Mouse (Mus musculus): Measurements from ENCODE around the gene Stap2.
A peak's percentile ranks its signal among the peaks of the same experiment; 100 is the strongest.

Gene Stap2

DNA sequence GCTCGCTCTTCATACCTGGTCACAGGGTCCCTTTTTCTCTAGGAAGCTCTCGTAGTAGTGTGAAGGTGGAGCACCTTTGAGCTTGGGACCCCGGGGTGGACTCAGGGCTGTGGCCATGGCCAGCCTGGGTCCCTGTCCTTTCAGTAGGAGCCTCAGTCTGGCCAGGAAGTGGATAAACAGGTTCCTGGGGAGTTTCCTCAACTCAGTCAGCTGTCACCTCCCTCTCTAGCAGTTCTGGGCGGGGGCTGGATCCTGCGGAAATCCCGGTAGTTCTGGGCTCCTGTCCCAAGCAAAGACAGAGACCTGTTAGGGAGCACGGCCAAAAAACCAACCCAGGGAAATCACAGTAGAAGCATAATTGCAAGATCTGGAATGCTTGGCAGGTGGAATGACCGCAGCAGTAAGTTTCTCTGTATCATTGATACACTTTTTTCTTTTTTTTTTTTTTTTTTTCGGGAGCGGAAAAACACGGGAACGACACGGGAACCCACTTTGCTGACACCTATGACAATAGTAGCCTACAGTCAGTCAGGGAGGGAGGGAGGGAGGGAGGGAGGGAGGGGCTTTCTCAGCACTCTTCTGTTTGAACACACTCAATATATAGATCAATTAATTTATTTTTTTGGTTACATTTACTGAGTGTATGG lies at the start of gene Stap2, which contains the start of gene Mpnd:
Gene Stap2, minus strand, starts transcription at position 170 of the 647 bp plus-strand sequence.
Gene Mpnd, plus strand, starts transcription at position 297 of the 647 bp plus-strand sequence.
- no peak for DNase-seq (ENCODE audit: low spot score in 2 of 2)

DNA sequence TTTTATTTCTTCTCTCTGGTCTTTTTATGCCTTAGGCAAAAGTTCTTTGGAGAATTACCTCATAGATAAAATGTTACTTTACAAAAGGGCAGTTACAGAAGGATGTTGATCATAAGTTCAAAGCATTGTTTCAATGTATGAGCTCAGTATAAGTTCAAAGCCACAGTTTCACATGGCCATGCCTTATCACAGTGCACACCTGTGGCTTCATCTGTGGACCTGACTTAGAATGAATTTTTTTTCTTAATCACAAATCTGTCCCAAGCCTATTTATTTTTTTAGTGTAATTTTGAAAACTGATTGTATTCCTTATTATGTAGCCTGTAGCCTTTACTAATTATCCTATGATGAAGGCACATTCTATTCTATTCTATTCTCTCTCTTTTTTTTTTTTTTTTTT lies 49.6 kb upstream of the Stap2 start:
- no peak for DNase-seq (ENCODE audit: low spot score in 2 of 2)

DNA sequence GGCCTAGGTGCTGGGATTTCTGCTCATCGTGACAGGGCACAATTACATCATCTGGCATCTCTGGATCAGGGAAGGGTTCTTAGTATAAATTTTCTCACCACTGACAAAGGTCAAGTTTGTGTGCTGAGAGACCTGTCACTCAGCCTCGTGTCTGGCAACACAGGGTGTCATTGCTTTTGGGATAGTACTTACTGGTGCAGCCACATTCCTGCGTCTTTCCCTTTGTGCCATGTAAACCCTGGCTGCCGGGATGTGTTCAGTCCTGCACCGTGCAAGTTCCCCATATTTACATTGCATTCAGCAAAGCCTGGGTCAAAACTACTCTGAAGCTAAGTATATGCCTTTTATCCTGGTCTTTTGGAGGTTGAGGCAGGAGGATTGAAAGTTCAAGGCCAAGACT lies 46.0 kb upstream of the Stap2 start:
- DNase-seq (ENCODE audit: low spot score in 2 of 2) = no peak

DNA sequence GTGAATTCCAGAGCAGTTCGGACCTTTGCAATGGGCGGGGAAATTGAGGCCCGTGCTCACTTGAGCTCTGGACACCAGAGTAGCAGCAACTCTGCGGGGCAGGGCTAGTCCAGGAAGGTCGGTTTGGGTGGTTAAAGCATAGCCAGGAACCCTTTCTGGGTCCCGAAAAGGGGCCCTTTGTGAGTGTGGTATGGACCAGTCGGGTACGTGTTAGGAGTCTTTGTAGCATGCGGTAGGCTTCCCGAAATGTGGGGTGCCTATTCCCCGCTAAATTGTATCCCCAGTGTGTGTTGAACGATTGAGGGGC lies 35.4 kb upstream of the Stap2 start:
- no peak for DNase-seq (ENCODE audit: low spot score in 2 of 2)

DNA sequence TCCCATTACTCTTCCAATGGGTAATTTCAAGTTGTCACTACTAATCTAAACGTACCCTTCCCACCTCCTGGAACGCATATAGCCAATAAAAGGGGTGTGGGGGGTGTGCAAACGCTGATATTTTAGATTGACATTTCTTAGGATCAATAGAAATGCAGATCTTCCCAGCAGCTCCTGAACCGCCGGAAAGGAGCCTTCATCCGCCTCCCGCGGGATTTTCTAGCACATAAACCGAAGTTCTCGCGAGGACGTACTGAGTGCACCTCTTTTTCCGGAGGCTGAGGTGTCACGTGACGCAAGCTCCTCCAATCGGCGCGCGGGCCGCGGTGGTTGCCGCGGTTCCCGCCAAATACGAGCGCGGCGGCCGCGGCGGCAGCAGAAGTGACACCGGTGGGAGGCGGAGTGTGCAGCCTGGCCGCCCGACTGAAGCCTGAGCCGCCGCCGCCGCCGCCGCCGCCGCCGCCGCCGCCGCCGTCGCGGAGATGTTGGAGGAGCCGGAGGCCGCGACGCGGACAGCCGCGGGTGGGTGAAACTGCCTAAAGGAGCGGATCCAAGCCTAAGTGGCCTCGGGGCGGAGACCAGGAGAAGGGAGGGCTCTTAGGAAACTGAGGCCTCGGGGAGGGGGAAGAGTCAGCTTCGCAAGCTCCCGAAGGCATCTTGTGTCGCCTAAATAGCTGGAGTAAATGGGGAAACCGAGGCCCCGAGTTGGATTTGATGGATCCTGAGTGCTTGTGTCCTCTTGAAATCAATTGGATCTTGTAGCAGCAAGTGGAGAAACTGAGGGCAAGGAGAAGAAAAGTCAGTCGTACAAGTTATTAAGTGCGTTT lies 34.9 kb upstream of the Stap2 start, which contains the start of gene Chaf1a:
Gene Chaf1a, plus strand, starts transcription at position 410 of the 827 bp plus-strand sequence.
- DNase-seq (ENCODE audit: low spot score in 2 of 2) = peak; percentile 97 to 98

DNA sequence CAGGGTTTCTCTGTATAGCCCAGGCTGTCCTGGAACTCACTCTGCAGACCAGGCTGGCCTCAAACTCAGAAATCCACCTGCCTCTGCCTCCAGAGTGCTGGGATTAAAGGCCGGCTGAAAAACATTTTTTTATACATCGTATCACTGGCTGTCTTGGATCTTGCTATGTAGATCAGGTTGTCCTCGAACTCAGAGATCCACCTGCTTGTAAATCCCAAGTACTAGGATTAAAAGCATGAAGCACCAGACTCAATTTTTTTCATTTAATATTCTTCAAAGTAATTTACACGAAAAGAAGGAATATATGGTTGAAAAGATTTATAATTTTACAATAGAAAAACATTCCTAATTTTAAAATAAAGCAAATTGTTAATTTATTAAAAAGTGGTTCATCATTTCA lies 34.0 kb upstream of the Stap2 start:
- DNase-seq (ENCODE audit: low spot score in 2 of 2) = no peak

DNA sequence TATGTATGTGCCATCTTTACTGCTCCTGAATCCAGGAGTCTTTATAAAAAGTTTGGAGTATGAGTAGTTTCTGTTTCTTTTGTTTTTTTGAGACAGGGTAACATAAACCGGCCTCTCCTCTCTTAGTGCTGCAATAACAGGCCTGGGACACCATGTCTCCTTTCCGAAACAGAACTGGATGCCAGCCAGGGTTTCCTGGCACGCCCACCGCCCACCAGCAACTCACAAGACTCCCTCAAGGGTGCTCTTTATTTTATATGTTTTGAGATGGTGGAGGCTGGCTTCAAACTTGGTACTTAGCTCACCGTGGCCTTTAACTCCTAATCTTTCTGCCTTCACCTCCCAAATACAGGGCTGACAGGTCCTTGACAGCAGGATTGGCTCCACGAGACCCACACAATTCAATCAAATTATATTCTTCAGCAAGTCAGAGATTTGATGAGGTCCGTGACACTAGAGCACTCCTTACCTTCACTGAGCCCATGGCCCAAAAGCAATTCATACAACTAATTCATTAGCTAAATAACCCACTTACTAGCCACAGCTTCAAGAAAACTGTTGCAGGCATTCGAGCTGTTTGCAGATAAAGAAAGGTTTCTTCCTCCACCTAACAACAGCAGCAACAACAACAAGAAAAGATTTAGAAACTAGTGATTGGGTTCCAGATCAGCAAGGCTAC lies 33.3 kb upstream of the Stap2 start:
- no peak for DNase-seq (ENCODE audit: low spot score in 2 of 2)

DNA sequence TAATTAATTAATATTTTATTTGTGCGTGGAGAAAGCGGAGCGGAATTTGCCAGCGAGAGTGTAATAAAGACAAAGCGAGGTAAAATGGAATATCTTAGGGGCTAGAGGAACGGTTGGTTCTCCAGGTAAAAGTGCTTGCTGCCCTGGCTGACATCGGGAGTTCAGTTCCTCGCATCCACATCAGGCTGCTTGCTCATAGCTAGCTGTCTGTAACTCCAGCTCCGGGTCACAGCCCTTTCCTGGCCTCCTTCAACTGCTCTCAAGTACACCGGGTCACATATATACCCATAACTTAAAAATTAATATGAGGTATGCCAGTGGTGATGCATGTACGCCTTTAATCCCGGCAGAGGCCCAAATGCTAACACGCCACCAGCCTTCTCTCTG lies 31.5 kb upstream of the Stap2 start:
- no peak for DNase-seq (ENCODE audit: low spot score in 2 of 2)

DNA sequence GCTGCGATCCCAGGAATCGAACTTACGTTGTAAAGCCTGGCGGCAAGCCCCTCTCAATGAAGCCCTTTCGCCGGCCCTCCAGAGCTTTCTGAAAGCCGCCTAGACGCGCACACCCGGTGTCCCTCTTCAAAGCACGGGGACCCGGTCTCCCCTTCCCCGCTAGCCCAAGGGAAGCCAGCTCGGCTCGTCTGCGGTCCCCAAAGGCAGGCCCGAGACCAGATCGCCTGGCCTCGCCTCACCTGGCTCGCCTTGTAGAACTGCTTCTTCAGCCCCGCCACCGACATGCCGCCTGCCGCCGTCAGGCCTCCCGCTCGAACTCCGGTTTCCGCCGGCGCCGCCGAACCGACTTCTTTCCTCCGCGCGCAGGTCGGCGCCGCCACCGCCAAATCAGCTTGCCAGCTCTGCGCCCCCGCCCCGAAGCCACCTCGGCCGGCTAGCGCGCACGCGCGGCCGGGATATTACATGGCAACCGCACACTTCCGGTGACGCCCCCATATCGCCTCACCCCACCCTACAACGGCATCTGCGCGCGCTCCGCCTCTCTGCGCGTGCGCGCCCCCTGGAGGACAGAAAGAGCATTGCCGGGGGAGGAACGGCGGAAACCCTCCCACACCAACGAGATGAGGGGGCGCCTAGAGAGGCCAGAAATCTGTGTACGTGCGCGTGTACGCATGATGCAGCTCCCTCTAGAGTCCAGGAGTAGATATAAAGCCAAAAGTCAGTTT lies 31.0 kb upstream of the Stap2 start, which contains the start of gene Sh3gl1:
Gene Sh3gl1, minus strand, starts transcription at position 460 of the 725 bp plus-strand sequence.
- DNase-seq (ENCODE audit: low spot score in 2 of 2) = peak; percentile 97 to 99

DNA sequence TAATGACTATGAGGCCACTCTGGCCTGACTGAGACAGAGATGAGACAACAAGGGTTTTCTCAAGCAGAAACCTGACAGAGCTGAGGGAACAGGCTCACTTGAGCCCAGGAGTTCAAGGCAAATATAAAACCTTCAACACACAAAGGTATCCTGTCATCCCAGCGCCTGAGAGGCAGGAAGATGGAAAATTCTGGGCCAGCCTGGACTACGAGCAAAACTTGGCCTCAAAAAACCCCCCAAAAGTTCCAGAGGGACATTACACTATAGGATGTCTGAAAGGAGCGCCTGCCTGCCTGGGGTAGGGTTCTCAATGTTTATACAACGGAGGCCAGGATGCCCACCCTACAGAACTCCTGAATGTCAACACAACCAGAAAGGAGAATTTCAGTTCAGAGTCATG lies 29.8 kb upstream of the Stap2 start:
- no peak for DNase-seq (ENCODE audit: low spot score in 2 of 2)

DNA sequence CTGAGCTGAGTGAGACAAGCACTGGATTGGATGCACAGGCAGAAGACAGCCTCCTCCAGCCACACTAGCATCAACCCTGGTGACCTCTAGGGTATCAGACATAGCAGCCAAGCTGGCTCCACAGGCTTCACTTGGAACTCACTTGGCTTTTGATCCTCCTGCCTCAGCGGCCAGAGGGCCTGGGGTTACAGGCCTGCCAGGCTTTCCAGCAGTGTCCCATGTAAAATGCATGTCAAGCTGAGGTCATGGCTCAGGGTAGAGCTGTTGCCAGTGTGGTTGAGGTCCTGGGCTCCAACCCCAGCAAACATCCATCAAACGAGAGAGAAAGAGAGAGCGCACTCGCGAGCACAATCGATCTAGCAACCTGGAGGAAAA lies 29.3 kb upstream of the Stap2 start:
- DNase-seq (ENCODE audit: low spot score in 2 of 2) = no peak

DNA sequence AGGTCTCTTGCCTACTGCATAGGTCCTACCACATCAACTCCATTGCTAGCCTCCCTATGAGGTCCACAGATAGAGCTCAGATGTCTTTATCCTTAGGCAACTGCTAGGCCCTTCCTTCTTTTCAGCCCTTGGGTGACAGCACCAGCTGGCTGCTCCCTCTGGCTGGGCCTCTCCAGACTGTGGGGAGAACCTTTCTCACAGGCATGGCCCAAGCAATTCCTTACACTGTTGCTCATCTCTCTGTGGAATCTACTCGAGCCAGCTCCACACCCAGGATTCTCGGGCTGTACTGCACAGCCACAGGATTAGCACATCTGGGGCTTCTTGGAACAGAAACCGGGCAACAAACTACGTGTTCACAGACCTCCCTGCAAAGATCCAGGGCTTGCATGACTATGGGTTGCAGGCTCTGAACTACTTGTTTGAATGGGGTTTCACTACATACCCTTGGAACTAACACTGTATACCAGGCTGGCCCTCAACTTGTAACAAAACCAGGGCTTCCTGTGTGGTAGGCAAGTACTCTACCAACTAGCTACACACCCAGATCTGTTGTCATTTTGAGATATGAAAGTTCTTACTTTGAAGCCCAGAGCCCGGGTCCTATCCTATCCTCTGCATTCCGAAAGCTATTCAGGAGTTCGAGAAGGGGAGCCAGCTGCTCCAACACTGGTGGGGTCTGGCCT lies 28.8 kb upstream of the Stap2 start:
- no peak for DNase-seq (ENCODE audit: low spot score in 2 of 2)

DNA sequence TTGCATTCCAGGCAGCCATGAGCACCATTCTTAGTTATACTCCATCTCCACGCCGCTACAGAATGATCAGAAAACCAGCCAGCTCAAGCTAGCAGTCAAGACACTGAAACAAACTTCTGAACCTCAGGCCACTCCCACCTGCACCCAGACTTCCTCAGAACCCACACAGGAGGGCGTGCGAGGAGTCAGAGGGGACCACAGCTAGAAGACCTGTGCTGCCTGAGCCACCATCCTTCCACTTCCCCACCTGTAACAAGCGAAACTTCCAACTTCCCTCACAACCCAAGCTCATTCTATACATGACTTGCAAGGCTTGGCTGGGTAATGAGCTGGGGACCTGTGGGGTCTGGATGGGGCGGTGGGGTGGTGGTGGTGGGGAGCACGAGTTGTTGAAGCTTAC lies 27.4 kb upstream of the Stap2 start:
- no peak for DNase-seq (ENCODE audit: low spot score in 2 of 2)

DNA sequence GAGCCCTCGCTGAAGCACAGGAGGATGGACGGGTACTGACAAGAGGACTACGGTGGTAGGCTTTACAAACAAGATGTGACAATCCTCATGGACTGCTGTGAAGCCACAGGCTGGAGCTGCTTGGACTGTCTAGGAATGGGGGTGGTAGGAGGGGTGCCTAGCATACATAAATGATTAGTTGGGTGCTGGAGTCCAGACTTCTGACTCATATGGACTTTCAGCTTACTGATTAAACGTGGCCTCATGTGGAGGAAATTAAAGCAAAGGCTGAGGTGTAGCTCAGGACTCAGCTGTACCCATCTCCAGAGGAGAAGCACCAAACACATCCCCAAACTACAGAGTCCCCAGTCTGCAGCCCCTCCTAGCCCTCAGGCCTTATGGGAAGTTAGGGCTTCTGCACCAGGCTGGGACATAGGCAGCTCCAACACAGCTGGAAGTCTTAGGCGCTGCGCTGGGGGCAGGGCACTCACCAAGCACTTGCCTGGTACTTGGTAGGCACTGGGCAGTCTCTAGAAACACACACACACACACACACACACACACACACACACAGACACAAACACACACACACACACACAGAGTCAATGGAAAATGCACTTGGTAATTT lies 26.8 kb upstream of the Stap2 start:
- no peak for DNase-seq (ENCODE audit: low spot score in 2 of 2)

DNA sequence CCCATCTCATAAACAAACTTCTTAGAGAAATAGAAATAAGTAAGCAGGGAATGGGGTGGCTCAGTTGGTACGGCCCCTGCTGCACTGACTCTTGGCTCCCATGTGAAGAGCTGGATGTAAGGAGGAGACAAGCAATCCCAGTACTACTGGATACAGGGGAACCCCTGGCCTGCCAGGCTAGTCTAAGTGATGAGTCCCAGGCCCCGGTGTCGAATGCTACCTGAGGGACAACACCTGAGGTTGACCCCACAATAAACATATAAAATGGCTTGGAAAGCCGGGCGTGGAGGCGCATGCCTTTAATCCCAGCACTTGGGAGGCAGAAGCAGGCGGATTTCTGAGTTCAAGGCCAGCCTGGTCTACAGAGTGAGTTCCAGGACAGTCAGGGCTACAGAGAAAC lies 26.0 kb upstream of the Stap2 start:
- no peak for DNase-seq (ENCODE audit: low spot score in 2 of 2)

DNA sequence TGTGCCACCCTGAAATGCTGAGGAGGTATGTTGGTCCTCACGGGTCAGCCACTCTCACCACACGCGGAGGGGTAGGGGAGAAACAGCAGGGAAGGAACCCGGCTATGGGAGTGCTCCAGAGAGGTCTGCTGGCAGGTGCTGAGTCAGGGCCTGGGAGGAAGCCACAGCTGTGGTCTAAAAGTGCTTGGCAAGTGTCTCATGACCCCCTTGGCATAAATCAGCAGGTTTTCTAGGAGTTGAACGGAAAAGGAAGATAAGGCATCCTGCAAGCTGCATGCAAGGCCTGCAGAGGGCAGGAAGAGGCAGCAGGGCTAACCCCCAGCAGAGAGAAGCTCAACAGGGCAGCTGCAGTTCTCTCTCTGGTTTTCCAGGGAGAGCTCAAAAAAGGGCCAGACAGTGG lies 25.5 kb upstream of the Stap2 start:
- DNase-seq (ENCODE audit: low spot score in 2 of 2) = no peak

DNA sequence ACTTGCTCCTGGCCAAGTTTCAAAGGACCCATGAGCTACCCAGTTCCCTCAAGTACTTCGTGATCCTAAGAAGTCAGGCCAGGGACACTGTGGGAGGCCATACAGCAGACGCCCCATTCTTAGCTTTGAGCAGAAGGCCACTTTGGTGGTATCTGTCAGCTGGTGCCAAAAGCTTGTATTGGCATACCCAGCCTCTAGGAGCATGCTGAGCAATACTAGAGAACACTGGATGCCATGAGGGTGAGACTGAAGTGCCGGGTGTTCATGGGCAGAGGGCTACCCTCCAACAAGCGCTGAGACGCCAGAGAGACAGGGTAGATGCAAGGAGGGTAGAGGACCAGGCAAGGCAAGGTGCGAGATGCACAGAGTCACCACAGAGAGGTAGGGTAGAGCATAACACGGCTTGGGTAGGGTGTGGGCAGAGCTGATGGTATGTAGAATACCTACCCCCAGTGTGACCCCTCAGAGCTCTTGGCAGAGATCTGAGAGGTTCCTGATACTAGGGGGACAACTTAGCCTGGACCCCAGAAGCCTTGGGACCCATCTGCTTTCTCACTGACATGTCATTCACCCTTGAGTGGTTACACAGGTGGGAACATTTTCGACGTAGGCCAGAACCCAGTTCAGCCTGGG lies 25.0 kb upstream of the Stap2 start:
- DNase-seq (ENCODE audit: low spot score in 2 of 2) = no peak

DNA sequence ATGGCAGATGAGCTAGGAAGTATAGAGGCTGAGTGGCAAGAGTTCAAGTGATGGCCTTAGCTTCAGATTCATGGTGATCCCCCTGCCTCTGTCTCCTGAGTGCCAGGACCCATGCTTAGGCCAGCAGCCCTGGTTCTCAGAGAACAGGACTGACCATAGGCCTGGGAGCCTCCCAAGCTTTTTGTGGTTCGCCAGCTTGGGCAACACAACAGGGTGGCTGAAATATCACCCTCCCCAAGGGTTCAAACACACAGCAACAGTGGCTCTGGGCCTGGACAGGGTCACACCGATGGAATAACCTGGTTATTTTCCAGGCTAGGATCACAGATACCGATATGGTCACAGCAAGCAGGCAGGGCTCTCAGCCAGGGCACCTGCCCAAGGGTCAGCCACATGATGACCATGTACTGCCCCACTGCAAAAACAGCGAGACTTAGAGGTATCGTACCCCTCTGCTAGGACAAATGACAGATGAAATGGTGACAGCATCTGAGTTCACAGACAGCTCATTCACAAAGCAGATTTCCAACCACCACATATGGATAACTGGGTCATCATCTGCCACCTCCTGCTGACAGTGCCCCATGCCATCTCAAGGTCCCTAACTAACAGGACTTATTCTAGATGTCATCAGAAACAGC lies 22.5 kb upstream of the Stap2 start:
- DNase-seq (ENCODE audit: low spot score in 2 of 2) = no peak

DNA sequence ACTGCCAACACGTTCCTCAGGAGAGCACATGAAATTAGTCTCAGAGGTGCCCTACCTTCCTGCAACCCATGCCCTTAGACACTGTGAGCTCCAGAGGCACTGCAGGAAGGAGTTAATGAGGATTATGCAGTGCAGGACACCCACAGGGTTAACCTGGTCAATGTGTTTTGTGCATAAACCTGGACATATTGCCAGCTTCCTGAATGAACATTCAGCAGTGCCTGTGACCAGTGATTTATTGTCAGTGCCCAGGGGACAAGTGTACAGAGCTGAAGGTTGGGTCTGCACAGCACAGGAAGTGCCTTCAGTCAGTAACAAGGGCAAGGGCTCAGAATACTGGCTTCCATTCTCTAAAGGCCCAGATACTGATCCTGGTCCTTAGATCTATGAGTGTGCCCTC lies 21.5 kb upstream of the Stap2 start:
- DNase-seq (ENCODE audit: low spot score in 2 of 2) = no peak

DNA sequence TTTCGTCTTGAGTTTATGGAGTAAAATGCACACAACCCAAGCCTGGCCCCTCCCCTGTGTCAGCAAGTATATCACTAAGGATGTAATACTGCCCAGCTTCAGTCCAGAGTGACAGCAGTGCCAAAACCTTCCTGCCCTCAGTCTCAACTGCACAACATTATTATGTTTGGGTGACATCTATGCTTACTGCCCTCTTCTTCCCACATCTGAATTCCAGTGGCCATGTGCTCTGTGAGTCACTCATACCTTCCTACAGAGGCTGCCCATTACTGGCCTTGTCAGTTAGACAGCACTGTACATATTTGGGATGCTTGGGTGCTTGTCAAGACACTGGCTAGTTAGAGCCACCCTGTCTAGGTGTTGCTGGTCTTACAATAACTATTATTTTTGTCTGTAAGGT lies 20.9 kb upstream of the Stap2 start:
- no peak for DNase-seq (ENCODE audit: low spot score in 2 of 2)

Measured in left cerebral cortex, adult 9 months (tissue).